Mouse (Mus musculus): Measurements from ENCODE around the gene Dock9. TPM values are rescaled to one million over a fixed set of nuclear protein-coding genes. Genes with fewer than 3 reads are reported as not detected.

Gene Dock9
- total and polyA plus RNA-seq, 2 experiments from 2014 or later = 14.0 to 68.8 TPM

DNA sequence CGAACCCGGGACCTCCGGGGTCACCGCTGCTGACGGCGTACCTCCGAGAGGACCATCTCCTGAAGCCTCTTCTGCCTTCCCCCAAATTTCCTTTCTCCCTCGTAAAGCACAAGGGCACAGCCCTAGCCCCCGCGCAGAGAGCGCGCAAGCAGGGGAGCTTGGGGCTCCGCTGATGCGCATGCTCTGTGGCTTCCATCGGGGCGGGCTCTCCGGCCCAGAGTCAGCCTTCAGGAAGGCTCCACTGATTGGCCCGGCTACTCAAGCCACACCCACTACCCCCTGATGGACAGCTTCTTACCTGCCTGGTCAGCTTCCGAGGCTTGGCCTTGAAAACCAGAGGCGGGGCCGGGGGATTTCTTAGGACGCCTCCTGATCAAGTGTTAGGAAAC, 768 bp upstream of the Dock9 start:
- no peaks in the 10 kb centered on the region for H3K9me3 ChIP-seq (ENCODE audit: low read length)
- DNase-seq (ENCODE audit: low spot score) (peak; percentile 97), ATAC-seq (ENCODE audit: low FRiP score) (peak; percentile 94)
- peak overlapping the region; percentile 74 for H3K9ac ChIP-seq (replicated peaks; ENCODE audit: low read length, poor library complexity, severe bottlenecking)
- under 1% methylated on average over 22 of the region's 22 CpGs for WGBS
- no peaks in the 10 kb centered on the region for H3K27me3 ChIP-seq (ENCODE audit: insufficient read depth, low read length)
- no peaks in the 10 kb centered on the region for H3K4me1 ChIP-seq (ENCODE audit: insufficient read depth, low read length)
- H3K36me3 ChIP-seq (ENCODE audit: insufficient read depth, low read length) = no peaks in the 10 kb centered on the region
- no peak for TF ChIP-seq CTCF (IDR thresholded peaks at IDR 0.05)
- peak overlapping the region; percentile 81 for H3K27ac ChIP-seq (ENCODE audit: low read depth, low read length)
- peak overlapping the region; percentile 64 for H3K4me3 ChIP-seq (ENCODE audit: low read depth, low read length)
- peak overlapping the region; percentile 92 for H3K4me2 ChIP-seq (ENCODE audit: low read depth, low read length, poor library complexity, severe bottlenecking)

GRCm38 (mm10) chr14:121796571-121797456, 823 bp downstream of the Dock9 start:
- Histone ChIP-seq H3K9me3 (ENCODE audit: low read length) (no peaks in the 10 kb centered on the region), H3K4me2 (ENCODE audit: low read depth, low read length, poor library complexity, severe bottlenecking) (peak overlapping the region; percentile 92), H3K9ac (replicated peaks; ENCODE audit: low read length, poor library complexity, severe bottlenecking) (peak overlapping the region; percentile 74), H3K36me3 (ENCODE audit: insufficient read depth, low read length) (no peaks in the 10 kb centered on the region), H3K27ac (ENCODE audit: low read depth, low read length) (0 out of 2 replicates have a peak overlapping the region, but pooled peaks have one; percentile 14), H3K27me3 (ENCODE audit: insufficient read depth, low read length) (no peaks in the 10 kb centered on the region), H3K4me1 (ENCODE audit: insufficient read depth, low read length) (no peaks in the 10 kb centered on the region), H3K4me3 (ENCODE audit: low read depth, low read length) (peak overlapping the region; percentile 64)
- TF ChIP-seq CTCF (IDR thresholded peaks at IDR 0.05) = no peak
- DNase-seq (ENCODE audit: low spot score) (no peak), ATAC-seq (ENCODE audit: low FRiP score) (no peak)
- 10% methylated on average over 27 of the region's 28 CpGs for WGBS

DNA sequence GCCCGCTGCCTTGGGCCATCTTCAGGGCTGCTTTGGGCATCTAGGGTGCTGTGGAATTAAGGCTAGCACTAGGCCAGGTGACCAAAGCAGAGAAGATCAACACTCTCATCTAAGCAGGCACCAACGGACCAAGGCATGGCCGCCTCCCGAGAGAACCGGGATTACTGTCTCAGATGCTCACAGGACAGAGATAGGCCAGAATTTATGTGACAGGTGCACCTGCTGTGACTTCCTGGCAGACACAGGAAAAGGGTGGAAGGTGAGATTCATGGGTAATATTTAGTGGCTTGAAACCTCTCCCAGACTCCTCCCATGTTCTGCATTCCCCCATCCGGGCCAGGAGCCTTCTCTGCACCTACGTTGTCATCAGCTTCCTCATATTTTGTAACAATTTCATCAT, 2.1 kb downstream of the Dock9 start:
- WGBS = 86% methylated on average over 7 of the region's 7 CpGs
- no peak for DNase-seq (ENCODE audit: low spot score)
- Histone ChIP-seq H3K4me2 (ENCODE audit: low read depth, low read length, poor library complexity, severe bottlenecking) (no peak overlapping the region), H3K9me3 (ENCODE audit: low read length) (no peaks in the 10 kb centered on the region), H3K27me3 (ENCODE audit: insufficient read depth, low read length) (no peaks in the 10 kb centered on the region), H3K36me3 (ENCODE audit: insufficient read depth, low read length) (no peaks in the 10 kb centered on the region), H3K9ac (replicated peaks; ENCODE audit: low read length, poor library complexity, severe bottlenecking) (no peak overlapping the region), H3K27ac (ENCODE audit: low read depth, low read length) (no peak overlapping the region), H3K4me1 (ENCODE audit: insufficient read depth, low read length) (no peaks in the 10 kb centered on the region), H3K4me3 (ENCODE audit: low read depth, low read length) (no peak overlapping the region)
- no peak for TF ChIP-seq CTCF (IDR thresholded peaks at IDR 0.05)
- no peak for ATAC-seq (ENCODE audit: low FRiP score)

GRCm38 (mm10) chr14:121793639-121794038, 4.0 kb downstream of the Dock9 start:
- 79% methylated on average over 5 of the region's 5 CpGs for WGBS

DNA sequence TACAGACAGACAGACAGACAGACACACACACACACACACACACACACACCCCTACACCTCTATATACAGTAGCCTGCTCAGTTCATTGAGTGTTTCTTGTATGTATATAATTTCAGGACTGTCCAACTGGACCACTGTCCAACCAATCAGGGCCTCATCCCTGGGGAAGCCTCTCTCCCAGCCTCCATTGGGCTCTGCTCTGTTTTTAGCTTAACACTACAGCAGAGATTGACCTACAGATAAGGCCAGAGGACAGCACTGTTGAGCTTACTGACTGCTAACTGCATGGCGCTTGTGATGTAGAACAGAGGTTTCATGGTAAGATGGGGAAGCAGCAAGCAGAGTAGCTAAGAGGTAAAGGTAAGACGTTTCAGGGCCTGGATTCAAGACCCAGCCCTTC, 5.7 kb downstream of the Dock9 start:
- no peak for DNase-seq (ENCODE audit: low spot score)

More at GRCm38 (mm10) chr14:121793639-121794038, 4.0 kb downstream of the Dock9 start:
- Histone ChIP-seq H3K4me3 (ENCODE audit: low read depth, low read length) (no peak overlapping the region), H3K36me3 (ENCODE audit: insufficient read depth, low read length) (no peaks in the 10 kb centered on the region), H3K9me3 (ENCODE audit: low read length) (no peaks in the 10 kb centered on the region), H3K4me1 (ENCODE audit: insufficient read depth, low read length) (no peaks in the 10 kb centered on the region), H3K27me3 (ENCODE audit: insufficient read depth, low read length) (no peaks in the 10 kb centered on the region), H3K27ac (ENCODE audit: low read depth, low read length) (no peak overlapping the region), H3K9ac (replicated peaks; ENCODE audit: low read length, poor library complexity, severe bottlenecking) (no peak overlapping the region), H3K4me2 (ENCODE audit: low read depth, low read length, poor library complexity, severe bottlenecking) (no peak overlapping the region)
- no peak for DNase-seq (ENCODE audit: low spot score)
- no peak for TF ChIP-seq CTCF (IDR thresholded peaks at IDR 0.05)
- no peak for ATAC-seq (ENCODE audit: low FRiP score)

GRCm38 (mm10) chr14:121791112-121791511, 6.5 kb downstream of the Dock9 start:
- Histone ChIP-seq H3K36me3 (ENCODE audit: insufficient read depth, low read length) (no peaks in the 10 kb centered on the region), H3K27me3 (ENCODE audit: insufficient read depth, low read length) (no peaks in the 10 kb centered on the region), H3K4me1 (ENCODE audit: insufficient read depth, low read length) (no peaks in the 10 kb centered on the region), H3K27ac (ENCODE audit: low read depth, low read length) (no peak overlapping the region), H3K9ac (replicated peaks; ENCODE audit: low read length, poor library complexity, severe bottlenecking) (no peak overlapping the region), H3K9me3 (ENCODE audit: low read length) (no peaks in the 10 kb centered on the region), H3K4me3 (ENCODE audit: low read depth, low read length) (no peak overlapping the region), H3K4me2 (ENCODE audit: low read depth, low read length, poor library complexity, severe bottlenecking) (no peak overlapping the region)
- no peak for TF ChIP-seq CTCF (IDR thresholded peaks at IDR 0.05)
- WGBS = 82% methylated on average over 7 of the region's 7 CpGs
- no peak for ATAC-seq (ENCODE audit: low FRiP score)
- no peak for DNase-seq (ENCODE audit: low spot score)

More for the DNA sequence above, 5.7 kb downstream of the Dock9 start:
- Histone ChIP-seq H3K4me3 (ENCODE audit: low read depth, low read length) (no peak overlapping the region), H3K4me1 (ENCODE audit: insufficient read depth, low read length) (no peaks in the 10 kb centered on the region), H3K9me3 (ENCODE audit: low read length) (no peaks in the 10 kb centered on the region), H3K36me3 (ENCODE audit: insufficient read depth, low read length) (no peaks in the 10 kb centered on the region), H3K27ac (ENCODE audit: low read depth, low read length) (no peak overlapping the region), H3K4me2 (ENCODE audit: low read depth, low read length, poor library complexity, severe bottlenecking) (no peak overlapping the region), H3K9ac (replicated peaks; ENCODE audit: low read length, poor library complexity, severe bottlenecking) (no peak overlapping the region), H3K27me3 (ENCODE audit: insufficient read depth, low read length) (no peaks in the 10 kb centered on the region)
- TF ChIP-seq CTCF (IDR thresholded peaks at IDR 0.05) = no peak
- ATAC-seq (ENCODE audit: low FRiP score) = no peak
- 82% methylated on average over 2 of the region's 2 CpGs for WGBS

Data from midbrain, postnatal 0 days (tissue).